Mouse (Mus musculus): ENCODE results near the gene Abca4. TPM values are rescaled to one million over a fixed set of nuclear protein-coding genes. Genes with fewer than 3 reads are reported as not detected.

Gene Abca4
- total and polyA plus RNA-seq, 2 experiments from 2014 or later: 1.1 to 3.1 TPM

DNA sequence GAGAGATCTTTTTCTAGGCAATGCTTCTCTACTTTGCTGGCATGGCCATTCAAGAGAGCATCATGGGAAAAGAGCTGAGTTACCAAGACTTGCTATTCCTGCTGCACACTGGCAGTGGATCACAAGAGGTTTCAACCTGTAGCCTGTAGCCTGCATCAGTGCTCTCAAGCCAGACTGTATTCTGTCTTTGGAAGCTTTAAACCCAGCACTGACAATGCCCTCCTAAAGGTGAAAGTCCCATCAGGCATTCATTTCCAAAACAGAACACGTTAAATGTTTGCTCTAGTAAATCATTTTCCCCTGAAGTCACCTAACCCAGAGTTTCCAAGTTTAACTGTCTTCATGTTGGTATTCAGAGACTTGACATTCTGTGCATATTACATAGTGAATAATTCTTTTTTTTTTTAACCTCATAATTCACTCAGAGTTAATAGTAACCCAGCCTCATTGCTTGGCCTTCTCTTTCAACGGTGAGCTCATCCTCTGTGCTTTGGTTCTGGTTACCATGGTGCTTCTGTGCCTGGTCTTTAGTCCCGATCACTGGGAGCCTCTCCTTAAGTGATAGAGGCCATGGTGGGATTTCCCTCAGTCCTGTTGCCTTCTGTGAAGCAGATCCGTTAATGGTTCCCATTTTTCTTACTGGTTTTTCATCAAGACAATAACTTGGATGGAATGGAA, 152.5 kb downstream of the Abca4 start:
- no peaks in the 10 kb centered on the region for H3K9me3 ChIP-seq (ENCODE audit: low read length)
- H3K27ac ChIP-seq (ENCODE audit: low read depth, low read length): no peak overlapping the region
- H3K27me3 ChIP-seq (ENCODE audit: insufficient read depth, low read length): no peaks in the 10 kb centered on the region
- no peak for DNase-seq
- ATAC-seq: no peak
- H3K4me1 ChIP-seq (ENCODE audit: insufficient read depth): no peaks in the 10 kb centered on the region
- no peak overlapping the region for H3K9ac ChIP-seq
- H3K4me3 ChIP-seq (ENCODE audit: low read depth, low read length): no peak overlapping the region
- TF ChIP-seq CTCF (IDR thresholded peaks at IDR 0.05; ENCODE audit: low read depth): no peak
- no peaks in the 10 kb centered on the region for H3K36me3 ChIP-seq (ENCODE audit: insufficient read depth)
- 76% methylated on average over 4 of the region's 4 CpGs for WGBS
- no peak overlapping the region for H3K4me2 ChIP-seq (ENCODE audit: low read depth)

DNA sequence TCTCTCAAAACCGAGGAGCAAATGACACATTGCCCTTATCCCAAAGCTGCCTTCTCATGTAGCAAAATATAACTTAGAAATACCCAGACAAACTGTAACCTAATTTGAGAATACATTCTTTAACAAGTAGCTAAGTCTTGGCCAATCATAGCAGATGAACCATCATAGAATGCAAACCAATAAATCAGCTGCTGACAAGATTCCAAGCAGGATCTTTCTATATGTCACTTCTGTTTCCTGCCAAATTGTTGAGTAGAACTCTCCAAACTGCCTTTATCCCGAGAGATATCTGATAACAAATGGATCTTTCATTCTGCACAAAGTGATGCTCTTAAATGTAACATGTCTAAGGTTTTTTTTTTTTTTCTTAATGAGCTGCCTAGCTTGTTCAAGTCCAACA, 154.3 kb downstream of the Abca4 start:
- no peaks in the 10 kb centered on the region for H3K27me3 ChIP-seq (ENCODE audit: insufficient read depth, low read length)
- H3K9ac ChIP-seq: no peak overlapping the region
- H3K4me3 ChIP-seq (ENCODE audit: low read depth, low read length): no peak overlapping the region
- TF ChIP-seq CTCF (IDR thresholded peaks at IDR 0.05; ENCODE audit: low read depth): no peak
- DNase-seq: peak; percentile 18
- no peak overlapping the region for H3K27ac ChIP-seq (ENCODE audit: low read depth, low read length)
- H3K36me3 ChIP-seq (ENCODE audit: insufficient read depth): no peaks in the 10 kb centered on the region
- WGBS: 75% methylated on average over 2 of the region's 2 CpGs
- H3K4me2 ChIP-seq (ENCODE audit: low read depth): no peak overlapping the region
- no peak for ATAC-seq
- no peaks in the 10 kb centered on the region for H3K4me1 ChIP-seq (ENCODE audit: insufficient read depth)
- no peaks in the 10 kb centered on the region for H3K9me3 ChIP-seq (ENCODE audit: low read length)

DNA sequence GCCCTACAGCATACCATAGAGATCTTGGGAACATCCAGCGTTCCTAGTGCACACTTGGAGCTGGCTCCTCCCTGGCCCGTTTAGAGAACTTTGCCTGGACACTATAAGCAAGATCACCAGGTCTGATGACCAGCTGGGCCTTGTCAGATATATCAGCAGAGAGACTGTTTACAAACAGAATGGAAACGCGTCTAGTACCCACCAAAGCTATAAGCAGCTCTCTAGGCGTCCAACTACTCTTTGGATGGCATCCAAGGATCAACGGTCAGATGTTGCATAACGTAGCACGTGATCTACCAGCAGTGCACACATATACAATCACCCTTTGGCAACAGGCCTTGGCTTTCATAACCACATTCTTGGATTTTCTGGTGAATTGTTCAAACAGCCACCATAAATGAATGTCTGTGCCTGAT, 154.7 kb downstream of the Abca4 start:
- WGBS: 43% methylated on average over 8 of the region's 8 CpGs
- DNase-seq (peak; percentile 7), ATAC-seq (no peak)
- Histone ChIP-seq H3K27ac (ENCODE audit: low read depth, low read length) (no peak overlapping the region), H3K4me2 (ENCODE audit: low read depth) (no peak overlapping the region), H3K4me1 (ENCODE audit: insufficient read depth) (no peaks in the 10 kb centered on the region), H3K4me3 (ENCODE audit: low read depth, low read length) (no peak overlapping the region), H3K36me3 (ENCODE audit: insufficient read depth) (no peaks in the 10 kb centered on the region), H3K9ac (no peak overlapping the region), H3K9me3 (ENCODE audit: low read length) (no peaks in the 10 kb centered on the region), H3K27me3 (ENCODE audit: insufficient read depth, low read length) (no peaks in the 10 kb centered on the region)
- no peak for TF ChIP-seq CTCF (IDR thresholded peaks at IDR 0.05; ENCODE audit: low read depth)

DNA sequence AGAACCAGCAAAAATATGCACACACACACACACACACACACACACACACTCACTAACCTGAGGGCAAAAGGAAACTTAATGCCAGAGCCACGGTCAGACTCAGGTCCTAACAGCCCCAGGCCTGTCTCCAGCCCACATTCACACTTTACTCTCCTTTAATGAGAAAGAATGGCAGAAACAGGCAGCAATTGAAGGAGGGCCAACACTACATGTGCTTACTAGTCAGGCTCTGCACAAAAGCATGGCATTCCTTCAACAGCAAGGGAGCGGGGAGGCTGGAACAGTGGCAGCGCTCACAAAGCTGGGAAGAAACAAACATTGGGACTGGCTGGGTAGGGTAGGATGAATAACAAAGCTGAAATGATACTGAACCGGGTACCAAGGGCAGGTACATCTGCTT, 155.4 kb downstream of the Abca4 start:
- DNase-seq: peak; percentile 53
- WGBS: 38% methylated on average over 4 of the region's 4 CpGs
- Histone ChIP-seq H3K4me2 (ENCODE audit: low read depth) (no peak overlapping the region), H3K27me3 (ENCODE audit: insufficient read depth, low read length) (no peaks in the 10 kb centered on the region), H3K9me3 (ENCODE audit: low read length) (no peaks in the 10 kb centered on the region), H3K27ac (ENCODE audit: low read depth, low read length) (no peak overlapping the region; the same call in 1 of the 2 replicates), H3K4me1 (ENCODE audit: insufficient read depth) (no peaks in the 10 kb centered on the region), H3K4me3 (ENCODE audit: low read depth, low read length) (no peak overlapping the region), H3K36me3 (ENCODE audit: insufficient read depth) (no peaks in the 10 kb centered on the region), H3K9ac (no peak overlapping the region)
- TF ChIP-seq CTCF (IDR thresholded peaks at IDR 0.05; ENCODE audit: low read depth): no peak
- ATAC-seq: peak; percentile 38; the same call in 1 of the 2 replicates

DNA sequence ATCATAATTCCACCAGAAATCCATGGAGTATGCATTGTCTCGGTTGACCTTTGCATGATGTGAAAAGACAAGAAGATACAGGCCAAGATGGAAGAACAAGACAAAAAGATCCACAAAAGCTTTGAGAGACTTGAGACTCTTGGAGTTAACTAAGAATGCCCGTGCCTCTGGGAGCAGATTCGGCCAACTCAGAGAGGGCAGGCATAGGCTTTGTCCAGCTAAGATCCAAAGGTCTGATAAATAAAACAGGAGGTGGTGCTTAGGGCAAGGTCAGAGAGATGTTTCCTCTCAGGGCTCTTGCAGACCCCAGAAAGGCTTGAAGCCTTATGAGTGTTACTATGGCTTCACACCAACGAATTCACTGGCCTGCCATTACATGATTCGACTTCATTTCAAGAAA, 155.8 kb downstream of the Abca4 start:
- no peak overlapping the region for H3K9ac ChIP-seq
- H3K4me1 ChIP-seq (ENCODE audit: insufficient read depth): no peaks in the 10 kb centered on the region
- DNase-seq (no peak), ATAC-seq (peak; percentile 23; the same call in 1 of the 2 replicates)
- H3K9me3 ChIP-seq (ENCODE audit: low read length): no peaks in the 10 kb centered on the region
- H3K27me3 ChIP-seq (ENCODE audit: insufficient read depth, low read length): no peaks in the 10 kb centered on the region
- no peak overlapping the region for H3K4me3 ChIP-seq (ENCODE audit: low read depth, low read length)
- H3K27ac ChIP-seq (ENCODE audit: low read depth, low read length): no peak overlapping the region; the same call in 1 of the 2 replicates
- TF ChIP-seq CTCF (IDR thresholded peaks at IDR 0.05; ENCODE audit: low read depth): no peak
- H3K36me3 ChIP-seq (ENCODE audit: insufficient read depth): no peaks in the 10 kb centered on the region
- H3K4me2 ChIP-seq (ENCODE audit: low read depth): no peak overlapping the region
- 77% methylated on average over 5 of the region's 5 CpGs for WGBS

DNA sequence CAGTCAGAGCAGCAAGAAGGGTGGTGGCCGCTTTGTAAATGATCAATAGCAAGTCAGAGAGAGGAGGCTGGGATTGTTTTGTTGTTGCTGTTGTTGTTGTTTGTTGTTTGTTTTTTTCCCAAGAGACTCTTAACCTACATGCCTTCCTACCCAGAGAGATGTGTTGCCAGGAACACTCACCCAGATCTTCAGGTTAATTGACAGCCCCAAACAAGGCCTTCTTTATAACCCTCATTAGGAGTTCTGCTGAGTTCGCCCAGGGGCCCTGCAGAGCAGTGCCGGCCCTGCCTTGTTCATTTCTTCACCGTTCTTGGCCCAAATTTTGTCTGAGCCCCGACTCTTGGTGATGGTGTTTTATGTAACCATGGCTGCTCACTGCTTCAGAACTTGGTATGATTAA, 156.2 kb downstream of the Abca4 start:
- peak; percentile 4 for DNase-seq
- Histone ChIP-seq H3K36me3 (ENCODE audit: insufficient read depth) (no peaks in the 10 kb centered on the region), H3K4me2 (ENCODE audit: low read depth) (no peak overlapping the region), H3K9me3 (ENCODE audit: low read length) (no peaks in the 10 kb centered on the region), H3K27ac (ENCODE audit: low read depth, low read length) (no peak overlapping the region), H3K4me3 (ENCODE audit: low read depth, low read length) (no peak overlapping the region), H3K4me1 (ENCODE audit: insufficient read depth) (no peaks in the 10 kb centered on the region), H3K27me3 (ENCODE audit: insufficient read depth, low read length) (no peaks in the 10 kb centered on the region), H3K9ac (no peak overlapping the region)
- TF ChIP-seq CTCF (IDR thresholded peaks at IDR 0.05; ENCODE audit: low read depth): no peak
- 41% methylated on average over 5 of the region's 5 CpGs for WGBS
- peak; percentile 76 for ATAC-seq

DNA sequence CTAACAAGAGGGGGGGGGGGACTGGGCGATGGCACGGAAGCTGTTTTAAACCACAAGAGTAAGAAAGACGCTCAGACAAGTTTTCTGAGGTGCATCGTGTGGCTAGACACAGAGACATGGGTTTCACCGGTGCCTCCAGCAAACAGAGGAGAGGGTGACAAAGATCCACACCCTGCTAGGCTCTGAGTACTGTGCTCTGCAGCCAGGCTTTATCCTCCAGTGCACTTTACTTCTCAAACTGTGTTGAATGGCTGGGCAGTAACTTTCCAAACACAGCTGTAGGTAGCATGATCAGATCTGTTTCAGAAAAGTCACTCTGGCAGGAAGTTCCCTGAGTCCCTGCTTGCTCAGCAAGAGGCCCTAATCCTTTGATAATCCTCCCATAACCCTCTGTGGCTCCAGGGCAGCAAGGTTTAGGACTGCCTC, 158.1 kb downstream of the Abca4 start:
- H3K4me3 ChIP-seq (ENCODE audit: low read depth, low read length): no peak overlapping the region
- ATAC-seq (no peak), DNase-seq (no peak)
- H3K27me3 ChIP-seq (ENCODE audit: insufficient read depth, low read length): no peaks in the 10 kb centered on the region
- H3K9ac ChIP-seq: no peak overlapping the region
- H3K36me3 ChIP-seq (ENCODE audit: insufficient read depth): no peaks in the 10 kb centered on the region
- no peaks in the 10 kb centered on the region for H3K9me3 ChIP-seq (ENCODE audit: low read length)
- no peaks in the 10 kb centered on the region for H3K4me1 ChIP-seq (ENCODE audit: insufficient read depth)
- 15% methylated on average over 5 of the region's 5 CpGs for WGBS
- H3K4me2 ChIP-seq (ENCODE audit: low read depth): no peak overlapping the region
- no peak for TF ChIP-seq CTCF (IDR thresholded peaks at IDR 0.05; ENCODE audit: low read depth)
- no peak overlapping the region for H3K27ac ChIP-seq (ENCODE audit: low read depth, low read length)
